Mouse (Mus musculus) embryonic facial prominence, embryonic 15.5 days (tissue): ENCODE measurements around the gene Crabp2. TPM values are rescaled to one million over a fixed set of nuclear protein-coding genes. Genes with fewer than 3 reads are reported as not detected.

Experiments
- ATAC-seq: fragments of 200-750 bp; cut with Nextera tagmentation; 2 replicates; pipeline ENCODE4 v1.8.0; 2017; ENCODE audit warnings: low read depth, moderate TSS enrichment; ENCODE audit not compliant: insufficient number of reproducible peaks, low FRiP score, low TSS enrichment
- H3K27ac ChIP-seq: fragments of 300-500 bp; sonication (generic); replicated peaks from 2 replicates; pipeline ENCODE4 v1.5.1; 2015; ENCODE audit warnings: mild to moderate bottlenecking, inconsistent platforms
- H3K27me3 ChIP-seq: fragments of 300-500 bp; sonication (generic); 2 replicates; pipeline ENCODE4 v1.6.1; 2015; ENCODE audit warnings: inconsistent platforms
- H3K36me3 ChIP-seq: fragments of 300-500 bp; sonication (generic); 2 replicates; pipeline ENCODE4 v1.6.1; 2015; ENCODE audit warnings: mild to moderate bottlenecking, inconsistent platforms
- H3K4me1 ChIP-seq: fragments of 300-500 bp; sonication (generic); 2 replicates; pipeline ENCODE4 v1.6.1; 2015; ENCODE audit warnings: inconsistent platforms
- H3K4me2 ChIP-seq: fragments of 300-500 bp; sonication (generic); replicated peaks from 2 replicates; pipeline ENCODE4 v1.6.1; 2015; ENCODE audit warnings: mild to moderate bottlenecking, inconsistent platforms
- H3K4me3 ChIP-seq: fragments of 300-500 bp; sonication (generic); replicated peaks from 2 replicates; pipeline ENCODE4 v1.5.1; 2015; ENCODE audit warnings: mild to moderate bottlenecking, inconsistent platforms
- H3K9ac ChIP-seq: fragments of 300-500 bp; sonication (generic); 2 replicates; pipeline ENCODE4 v1.6.1; 2015; ENCODE audit warnings: inconsistent platforms
- H3K9me3 ChIP-seq: fragments of 300-500 bp; sonication (generic); replicated peaks from 2 replicates; pipeline ENCODE4 v1.6.1; 2016; ENCODE audit warnings: inconsistent platforms
- WGBS: fragments of 180-500 bp; shearing (Covaris S2); methylation state at CpG from one replicate; pipeline ENCODE4 v1.1.7; 2015; 5-methylcytosine and 5-hydroxymethylcytosine counted together
- polyA plus RNA-seq: library from polyadenylated mRNA; unstranded; fragments of >200 nt; fragmentation: Nextera tagmentation; extraction: Ambion mirVana; gene quantifications from 2 replicates; pipeline ENCODE4 v1.2.1, GENCODE M21; 2015

Crabp2 gene
- polyA plus RNA-seq, 1 experiment from 2014 or later = 206 TPM

DNA sequence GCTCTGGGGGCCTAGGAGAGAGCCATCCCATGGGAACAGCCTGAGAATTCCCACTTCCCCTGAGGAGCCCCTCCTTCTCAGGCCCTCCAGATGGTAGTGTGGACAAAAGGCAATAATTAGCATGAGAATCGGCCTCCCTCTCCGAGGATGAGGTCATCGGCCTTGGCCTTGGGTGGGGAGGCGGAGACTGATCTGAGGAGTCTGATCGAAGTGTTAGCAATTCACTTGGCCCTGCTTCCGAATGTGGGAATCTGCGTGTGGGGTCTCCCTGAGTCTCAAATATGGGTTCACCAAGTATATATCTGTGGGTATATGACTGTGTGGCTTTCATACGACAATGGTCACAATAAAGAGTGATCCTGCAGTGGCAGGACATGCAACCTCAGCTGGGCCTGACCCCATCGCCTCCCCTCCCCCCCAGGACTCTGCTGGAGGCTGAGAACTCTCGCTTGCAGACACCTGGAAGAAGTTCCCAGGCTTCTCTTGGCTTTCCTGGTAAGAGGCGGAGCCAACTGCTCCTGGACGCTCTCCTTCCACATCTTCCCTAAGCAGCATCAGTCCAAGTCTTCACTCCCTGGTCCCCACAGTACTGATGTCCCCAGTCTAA is 26.0 kb downstream of the Crabp2 start:
- peak overlapping the region; percentile 53; the same call in 1 of the 2 replicates for H3K4me3 ChIP-seq
- H3K27me3 ChIP-seq = peaks cover 17% of the 10 kb centered on the region
- H3K4me1 ChIP-seq = peaks cover 49% of the 10 kb centered on the region
- no peak for ATAC-seq
- H3K9ac ChIP-seq = no peak overlapping the region
- WGBS = 30% methylated on average over 12 of the region's 12 CpGs
- peak overlapping the region; percentile 94; the same call in 1 of the 2 replicates for H3K4me2 ChIP-seq
- H3K36me3 ChIP-seq = 0 out of 2 replicates have a peak, but pooled peaks cover 4% of the 10 kb centered on the region
- no peaks in the 10 kb centered on the region for H3K9me3 ChIP-seq
- H3K27ac ChIP-seq = no peak overlapping the region

DNA sequence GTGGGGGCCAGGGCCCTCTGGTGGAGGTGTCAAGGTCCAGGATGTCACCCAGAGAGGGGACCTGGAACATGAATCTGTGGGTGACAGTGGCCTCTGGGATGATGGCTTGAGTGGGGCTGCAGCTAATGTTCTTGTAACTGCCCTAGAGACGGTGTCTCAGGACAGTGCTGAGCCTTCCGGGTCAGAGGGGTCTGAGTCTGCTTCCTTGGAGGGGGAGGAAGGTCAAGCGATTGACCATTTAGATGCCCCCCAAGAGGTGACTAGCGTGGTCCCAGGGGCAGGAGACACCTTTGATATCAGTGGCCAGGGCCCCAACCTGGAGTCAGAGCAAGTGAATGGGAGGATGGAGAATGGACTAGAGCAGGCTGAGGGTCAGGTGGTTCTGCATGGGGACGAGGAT is 31.0 kb downstream of the Crabp2 start:
- Histone ChIP-seq H3K4me2 (no peak overlapping the region), H3K9me3 (no peaks in the 10 kb centered on the region), H3K9ac (no peak overlapping the region), H3K36me3 (0 out of 2 replicates have a peak, but pooled peaks cover 4% of the 10 kb centered on the region), H3K4me1 (peaks cover 30% of the 10 kb centered on the region), H3K4me3 (no peak overlapping the region), H3K27ac (no peak overlapping the region), H3K27me3 (no peaks in the 10 kb centered on the region)
- WGBS = 76% methylated on average over 5 of the region's 5 CpGs
- ATAC-seq = no peak

GRCm38 (mm10) chr3:87980085-87980484 is 31.6 kb downstream of the Crabp2 start:
- H3K36me3 ChIP-seq = 0 out of 2 replicates have a peak, but pooled peaks cover 4% of the 10 kb centered on the region
- no peak overlapping the region for H3K9ac ChIP-seq
- H3K27me3 ChIP-seq = no peaks in the 10 kb centered on the region
- no peak overlapping the region for H3K27ac ChIP-seq
- 47% methylated on average over 3 of the region's 3 CpGs for WGBS
- no peak for ATAC-seq
- no peak overlapping the region for H3K4me3 ChIP-seq
- peaks cover 31% of the 10 kb centered on the region for H3K4me1 ChIP-seq
- H3K9me3 ChIP-seq = no peaks in the 10 kb centered on the region
- H3K4me2 ChIP-seq = no peak overlapping the region

DNA sequence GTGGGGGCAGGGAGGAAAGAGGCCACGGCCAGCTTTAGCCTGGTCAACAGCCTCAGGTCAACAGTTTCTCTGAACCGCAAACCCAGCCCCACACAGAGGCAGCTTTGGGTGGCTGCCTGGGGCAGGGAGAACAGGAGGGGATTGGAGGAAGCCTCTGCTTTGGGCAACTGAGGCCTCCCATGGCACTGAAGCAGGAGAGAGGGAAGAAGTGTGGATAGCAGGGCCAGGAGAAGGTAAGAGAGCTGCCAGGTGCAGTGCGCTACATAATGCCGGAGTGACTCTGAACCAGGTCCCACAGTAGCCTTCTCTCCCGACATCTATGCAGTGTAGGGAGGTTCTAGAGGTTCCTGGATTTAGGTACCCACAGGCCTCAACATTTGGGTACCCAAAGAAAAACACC is 32.3 kb downstream of the Crabp2 start:
- Histone ChIP-seq H3K4me1 (peaks cover 37% of the 10 kb centered on the region), H3K9me3 (no peaks in the 10 kb centered on the region), H3K9ac (no peak overlapping the region), H3K4me3 (no peak overlapping the region), H3K36me3 (0 out of 2 replicates have a peak, but pooled peaks cover under 1% of the 10 kb centered on the region), H3K4me2 (no peak overlapping the region), H3K27me3 (no peaks in the 10 kb centered on the region), H3K27ac (no peak overlapping the region)
- WGBS = 61% methylated on average over 5 of the region's 5 CpGs
- ATAC-seq = no peak

DNA sequence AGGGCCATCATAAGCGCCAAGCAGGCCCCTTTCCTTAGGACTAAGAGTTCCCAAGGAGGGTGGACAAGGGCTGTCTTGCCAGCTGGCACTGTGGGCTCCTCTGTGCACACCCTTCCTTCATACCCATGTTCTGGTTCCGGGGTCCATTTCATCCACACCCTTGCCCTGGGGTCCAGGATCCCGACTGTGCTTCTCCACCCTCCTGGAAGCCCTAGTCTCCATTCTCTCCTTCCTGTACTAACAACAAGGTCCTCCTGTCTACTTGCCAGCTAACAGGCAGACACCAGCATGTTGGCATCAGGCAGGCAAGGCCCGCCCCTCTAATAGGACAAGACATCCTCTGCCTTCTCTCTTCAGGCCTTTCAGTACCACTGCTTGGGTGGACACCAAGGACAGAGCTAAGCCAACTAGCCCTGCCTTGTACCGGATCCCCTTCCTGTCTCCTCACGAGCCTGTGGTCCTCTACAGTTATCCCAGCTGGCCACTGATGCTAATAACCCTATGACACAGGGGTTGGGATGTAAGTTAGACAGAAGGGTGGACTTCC is 32.8 kb downstream of the Crabp2 start:
- Histone ChIP-seq H3K36me3 (no peaks in the 10 kb centered on the region), H3K4me1 (peaks cover 43% of the 10 kb centered on the region), H3K9me3 (no peaks in the 10 kb centered on the region), H3K4me2 (no peak overlapping the region), H3K27ac (no peak overlapping the region), H3K27me3 (no peaks in the 10 kb centered on the region), H3K9ac (no peak overlapping the region), H3K4me3 (no peak overlapping the region)
- no peak for ATAC-seq
- WGBS = 80% methylated on average over 6 of the region's 6 CpGs

- H3K4me2 ChIP-seq = peak overlapping the region; percentile 35
- ATAC-seq = no peak
- no peak overlapping the region for H3K4me3 ChIP-seq
- peaks cover 51% of the 10 kb centered on the region for H3K4me1 ChIP-seq
- H3K27ac ChIP-seq = peak overlapping the region; percentile 87
- H3K36me3 ChIP-seq = no peaks in the 10 kb centered on the region
- no peaks in the 10 kb centered on the region for H3K9me3 ChIP-seq
- H3K27me3 ChIP-seq = no peaks in the 10 kb centered on the region
- 46% methylated on average over 12 of the region's 12 CpGs for WGBS
- no peak overlapping the region for H3K9ac ChIP-seq
Measured at GRCm38 (mm10) chr3:87981894-87982835, 33.7 kb downstream of the Crabp2 start.

- Histone ChIP-seq H3K27me3 (no peaks in the 10 kb centered on the region), H3K27ac (peak overlapping the region; percentile 87), H3K36me3 (no peaks in the 10 kb centered on the region), H3K4me2 (peak overlapping the region; percentile 35), H3K9ac (0 out of 2 replicates have a peak overlapping the region, but pooled peaks have one; percentile 12), H3K4me3 (peak overlapping the region; percentile 12; the same call in 1 of the 2 replicates), H3K9me3 (no peaks in the 10 kb centered on the region), H3K4me1 (peaks cover 59% of the 10 kb centered on the region)
- peak; percentile 22; the same call in 1 of the 2 replicates for ATAC-seq
- WGBS = 6% methylated on average over 13 of the region's 13 CpGs
Measured at GRCm38 (mm10) chr3:87982836-87983601, 34.6 kb downstream of the Crabp2 start.

GRCm38 (mm10) chr3:87983627-87984026 is 35.2 kb downstream of the Crabp2 start:
- 54% methylated on average over 6 of the region's 6 CpGs for WGBS
- no peak for ATAC-seq
- Histone ChIP-seq H3K9ac (0 out of 2 replicates have a peak overlapping the region, but pooled peaks have one; percentile 12), H3K4me3 (0 out of 2 replicates have a peak overlapping the region, but pooled peaks have one; percentile 12), H3K4me1 (peaks cover 63% of the 10 kb centered on the region), H3K27me3 (peaks cover 6% of the 10 kb centered on the region), H3K36me3 (no peaks in the 10 kb centered on the region), H3K9me3 (no peaks in the 10 kb centered on the region), H3K4me2 (peak overlapping the region; percentile 35), H3K27ac (peak overlapping the region; percentile 87)

DNA sequence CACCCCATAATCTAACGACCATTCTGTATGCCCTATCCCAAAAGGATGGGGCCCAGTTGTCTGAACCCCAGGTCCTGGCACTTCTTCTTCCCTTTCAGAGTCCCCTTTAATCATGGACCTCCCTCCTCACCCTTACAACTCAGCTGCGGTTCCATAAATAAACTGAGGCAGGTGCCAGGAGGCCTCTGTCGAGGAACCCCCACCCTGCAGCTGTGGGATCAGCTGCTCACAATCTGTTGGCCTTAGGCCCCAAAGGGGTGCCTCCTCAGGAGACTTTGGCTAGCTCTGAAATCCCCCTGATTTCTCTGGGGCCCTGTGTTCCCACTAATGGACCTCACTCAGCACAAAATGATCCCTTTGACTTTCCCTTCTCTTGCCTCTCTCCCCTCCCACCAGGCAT is 35.6 kb downstream of the Crabp2 start:
- Histone ChIP-seq H3K27ac (peak overlapping the region; percentile 87), H3K4me1 (peaks cover 63% of the 10 kb centered on the region), H3K9me3 (no peaks in the 10 kb centered on the region), H3K4me2 (no peak overlapping the region), H3K9ac (no peak overlapping the region), H3K4me3 (no peak overlapping the region), H3K36me3 (no peaks in the 10 kb centered on the region), H3K27me3 (peaks cover 10% of the 10 kb centered on the region)
- ATAC-seq = no peak
- WGBS = 36% methylated on average over 3 of the region's 3 CpGs

GRCm38 (mm10) chr3:87985505-87986320 is 37.2 kb downstream of the Crabp2 start:
- H3K27ac ChIP-seq = peak overlapping the region; percentile 60
- no peaks in the 10 kb centered on the region for H3K9me3 ChIP-seq
- no peak for ATAC-seq
- no peak overlapping the region for H3K4me3 ChIP-seq
- peaks cover 63% of the 10 kb centered on the region for H3K4me1 ChIP-seq
- H3K27me3 ChIP-seq = peaks cover 26% of the 10 kb centered on the region
- WGBS = 25% methylated on average over 12 of the region's 12 CpGs
- H3K4me2 ChIP-seq = peak overlapping the region; percentile 6; the same call in 1 of the 2 replicates
- no peak overlapping the region for H3K9ac ChIP-seq
- no peaks in the 10 kb centered on the region for H3K36me3 ChIP-seq
